Mouse (Mus musculus) testis, adult 2 months (tissue): ENCODE data around the gene Colec11.

Experiments used
- CTCF ChIP-seq: fragments of 200-500 bp; IDR thresholded peaks from 2 replicates; pipeline ENCODE4 v1.5.1; 2012; ENCODE audit warnings: low read depth, mild to moderate bottlenecking, inconsistent platforms, low read length, moderate library complexity; ENCODE audit not compliant: control insufficient read depth, insufficient read depth, insufficient replicate concordance
- POLR2A ChIP-seq: fragments of 200-500 bp; IDR thresholded peaks from 2 replicates; pipeline ENCODE4 v1.6.1; 2012; ENCODE audit warnings: low read depth, mild to moderate bottlenecking, inconsistent platforms, low read length, moderate library complexity; ENCODE audit not compliant: control insufficient read depth

GRCm38 (mm10) chr12:28636543-28636942, 13.4 kb upstream of the Colec11 start:
- TF ChIP-seq CTCF, result no peak
- no peak for TF ChIP-seq POLR2A
